Mouse (Mus musculus): ENCODE data around the gene Cnnm2.
A peak's percentile ranks its signal among the peaks of the same experiment; 100 is the strongest.

GRCm38 (mm10) chr19:46755066-46755465 is 6.3 kb upstream of the Cnnm2 start:
- peak; percentile 76 for TF ChIP-seq CTCF (IDR thresholded peaks at IDR 0.05)
- no peak for TF ChIP-seq EP300 (IDR thresholded peaks at IDR 0.05)
